Mouse (Mus musculus) ES-Bruce4 (cell line): ENCODE results near the gene Prex1. TPM values are rescaled to one million over a fixed set of nuclear protein-coding genes. Genes with fewer than 3 reads are reported as not detected.

ENCODE experiments used
- H3K27ac ChIP-seq: 2 replicates; pipeline ENCODE4 v1.5.1; 2012; ENCODE audit warnings: low read length, inconsistent platforms; ENCODE audit not compliant: insufficient read depth
- H3K27me3 ChIP-seq: 2 replicates; pipeline ENCODE4 v1.6.1; 2012; ENCODE audit warnings: mild to moderate bottlenecking, low read length, inconsistent platforms; ENCODE audit not compliant: control insufficient read depth, poor library complexity, insufficient read depth, severe bottlenecking
- H3K36me3 ChIP-seq: 2 replicates; pipeline ENCODE4 v1.6.1; 2012; ENCODE audit warnings: inconsistent platforms, mild to moderate bottlenecking, low read length, moderate library complexity; ENCODE audit not compliant: control insufficient read depth, poor library complexity, insufficient read depth, severe bottlenecking
- H3K4me1 ChIP-seq: one replicate; pipeline ENCODE4 v1.8.1; 2011; ENCODE audit warnings: low read length; ENCODE audit not compliant: control insufficient read depth, insufficient read depth
- H3K4me3 ChIP-seq: 2 replicates; pipeline ENCODE4 v1.5.1; 2011; ENCODE audit warnings: low read depth, mild to moderate bottlenecking, low read length
- H3K9ac ChIP-seq: 2 replicates; pipeline ENCODE4 v1.6.1; 2012; ENCODE audit warnings: low read depth, mild to moderate bottlenecking, inconsistent platforms; ENCODE audit not compliant: poor library complexity, severe bottlenecking
- H3K9me3 ChIP-seq: replicated peaks from 2 replicates; pipeline ENCODE4 v1.6.1; 2012; ENCODE audit warnings: mild to moderate bottlenecking, low read length, inconsistent platforms; ENCODE audit not compliant: control insufficient read depth, poor library complexity, insufficient read depth, severe bottlenecking
- CTCF ChIP-seq: IDR thresholded peaks from one replicate; pipeline ENCODE4 v1.8.1; 2011; ENCODE audit warnings: low read depth, low read length
- EP300 ChIP-seq: IDR thresholded peaks from 2 replicates; pipeline ENCODE4 v1.6.1; 2011; ENCODE audit warnings: low read depth, low read length; ENCODE audit not compliant: insufficient read depth
- POLR2A ChIP-seq: IDR thresholded peaks from one replicate; pipeline ENCODE4 v1.8.1; 2011; ENCODE audit warnings: low read length; ENCODE audit not compliant: insufficient read depth
- polyA plus RNA-seq: library from polyadenylated mRNA; stranded (reverse); fragments of >200 nt; gene quantifications from 2 replicates; pipeline ENCODE4 v1.2.4, GENCODE M21; 2011; ENCODE audit warnings: low read depth; ENCODE audit not compliant: missing spikeins, insufficient read depth, insufficient read length

The Prex1 gene
- polyA plus RNA-seq, 1 experiment = 10.2 TPM

- H3K4me1 ChIP-seq = peaks cover 8% of the 10 kb centered on the region
- no peaks in the 10 kb centered on the region for H3K36me3 ChIP-seq
- H3K9me3 ChIP-seq = no peaks in the 10 kb centered on the region
- no peak overlapping the region for H3K9ac ChIP-seq
- no peaks in the 10 kb centered on the region for H3K27me3 ChIP-seq
- H3K4me3 ChIP-seq = no peak overlapping the region
- TF ChIP-seq EP300 (no peak), CTCF (no peak), POLR2A (no peak)
- no peak overlapping the region; the same call in 1 of the 2 replicates for H3K27ac ChIP-seq
Measured at GRCm38 (mm10) chr2:166656630-166657029, 57.0 kb downstream of the Prex1 start.

GRCm38 (mm10) chr2:166655727-166656520 is 57.7 kb downstream of the Prex1 start:
- Histone ChIP-seq H3K4me1 (peaks cover 8% of the 10 kb centered on the region), H3K9me3 (no peaks in the 10 kb centered on the region), H3K27me3 (no peaks in the 10 kb centered on the region), H3K36me3 (no peaks in the 10 kb centered on the region), H3K9ac (no peak overlapping the region), H3K27ac (no peak overlapping the region), H3K4me3 (no peak overlapping the region)
- no peak for TF ChIP-seq POLR2A
- TF ChIP-seq EP300 = no peak
- no peak for TF ChIP-seq CTCF

- no peaks in the 10 kb centered on the region for H3K36me3 ChIP-seq
- no peaks in the 10 kb centered on the region for H3K9me3 ChIP-seq
- no peak overlapping the region for H3K27ac ChIP-seq
- H3K4me3 ChIP-seq = no peak overlapping the region
- TF ChIP-seq POLR2A (no peak), EP300 (no peak)
- no peaks in the 10 kb centered on the region for H3K27me3 ChIP-seq
- no peak overlapping the region for H3K9ac ChIP-seq
- peaks cover 8% of the 10 kb centered on the region for H3K4me1 ChIP-seq
Measured at GRCm38 (mm10) chr2:166655308-166655707, 58.3 kb downstream of the Prex1 start.

GRCm38 (mm10) chr2:166654875-166655274 is 58.8 kb downstream of the Prex1 start:
- H3K4me1 ChIP-seq = peaks cover 8% of the 10 kb centered on the region
- no peak overlapping the region for H3K4me3 ChIP-seq
- no peak overlapping the region for H3K9ac ChIP-seq
- TF ChIP-seq CTCF (no peak), POLR2A (no peak)
- H3K27ac ChIP-seq = no peak overlapping the region
- H3K27me3 ChIP-seq = no peaks in the 10 kb centered on the region
- H3K36me3 ChIP-seq = no peaks in the 10 kb centered on the region
- H3K9me3 ChIP-seq = no peaks in the 10 kb centered on the region

- Histone ChIP-seq H3K9ac (no peak overlapping the region), H3K36me3 (no peaks in the 10 kb centered on the region), H3K9me3 (no peaks in the 10 kb centered on the region), H3K27ac (no peak overlapping the region), H3K4me3 (no peak overlapping the region), H3K27me3 (no peaks in the 10 kb centered on the region), H3K4me1 (peaks cover 8% of the 10 kb centered on the region)
- TF ChIP-seq EP300 = no peak
- no peak for TF ChIP-seq POLR2A
- TF ChIP-seq CTCF = no peak
Measured at GRCm38 (mm10) chr2:166653564-166653963, 60.1 kb downstream of the Prex1 start.

GRCm38 (mm10) chr2:166652672-166653071 is 61.0 kb downstream of the Prex1 start:
- H3K27me3 ChIP-seq = no peaks in the 10 kb centered on the region
- no peaks in the 10 kb centered on the region for H3K9me3 ChIP-seq
- H3K36me3 ChIP-seq = no peaks in the 10 kb centered on the region
- no peak overlapping the region for H3K9ac ChIP-seq
- TF ChIP-seq CTCF (no peak), EP300 (no peak), POLR2A (no peak)
- H3K27ac ChIP-seq = no peak overlapping the region
- H3K4me1 ChIP-seq = peaks cover 8% of the 10 kb centered on the region
- H3K4me3 ChIP-seq = no peak overlapping the region
